In genomic region chr8:78509273-78510031, GRCm38 (mm10) we compare ENCODE assay signal across 7 mouse cellular contexts. TPM values are rescaled to one million over a fixed set of nuclear protein-coding genes. Genes with fewer than 3 reads are reported as not detected.
DNase-seq lines count a peak whose midpoint lies in the region; ATAC-seq lines count a peak whose summit lies in the region.

TSS of gene Slc10a7 (plus strand) at chr8:78509346.

- WGBS in intestine, embryonic 16.5 days = under 1% methylated on average over 51 of the region's 51 CpGs
- under 1% methylated on average over 51 of the region's 51 CpGs for WGBS in limb, embryonic 10.5 days
- under 1% methylated on average over 51 of the region's 51 CpGs for WGBS in midbrain, embryonic 12.5 days

- H3K4me1 ChIP-seq in intestine, embryonic 16.5 days (ENCODE audit: control insufficient read depth, insufficient read depth, low read length) = no peaks in the 10 kb centered on the region
- peaks cover 11% of the 10 kb centered on the region for H3K4me1 ChIP-seq in limb, embryonic 10.5 days
- H3K4me1 ChIP-seq in midbrain, embryonic 12.5 days = peaks cover 14% of the 10 kb centered on the region

- H3K27ac ChIP-seq in intestine, embryonic 16.5 days (ENCODE audit: low read length) = peak within 1 kb of the TSS; percentile 95
- H3K27ac ChIP-seq in limb, embryonic 10.5 days = peak within 1 kb of the TSS; percentile 100
- peak within 1 kb of the TSS; percentile 96 for H3K27ac ChIP-seq in midbrain, embryonic 12.5 days (replicated peaks)

- H3K9me3 ChIP-seq in intestine, embryonic 16.5 days (ENCODE audit: control insufficient read depth, low read length) = no peaks in the 10 kb centered on the region
- no peaks in the 10 kb centered on the region; the same call in 1 of the 2 replicates for H3K9me3 ChIP-seq in limb, embryonic 10.5 days (replicated peaks)
- H3K9me3 ChIP-seq in midbrain, embryonic 12.5 days = no peaks in the 10 kb centered on the region

- H3K4me2 ChIP-seq in intestine, embryonic 16.5 days (ENCODE audit: low read depth, low read length) = peak within 1 kb of the TSS; percentile 76
- peak within 1 kb of the TSS; percentile 89 for H3K4me2 ChIP-seq in midbrain, embryonic 12.5 days (replicated peaks)

- H3K4me3 ChIP-seq in intestine, embryonic 16.5 days (ENCODE audit: low read length) = peak within 1 kb of the TSS; percentile 94
- H3K4me3 ChIP-seq in limb, embryonic 10.5 days = peak within 1 kb of the TSS; percentile 86
- peak within 1 kb of the TSS; percentile 97 for H3K4me3 ChIP-seq in midbrain, embryonic 12.5 days

- DNase-seq in adrenal gland, adult 8-10 months = peak; percentile 74
- peak; percentile 90 for DNase-seq in embryo, embryonic 9.5 days (ENCODE audit: extremely low spot score)
- DNase-seq in gonadal fat pad, adult 2 months (ENCODE audit: low read depth) = peak; percentile 16
- DNase-seq in limb, embryonic 10.5 days (ENCODE audit: low spot score) = peak; percentile 92
- DNase-seq in skeletal muscle tissue, adult 2 months (ENCODE audit: low read depth, low spot score) = peak; percentile 63

- H3K36me3 ChIP-seq in intestine, embryonic 16.5 days (ENCODE audit: control insufficient read depth, insufficient read depth, low read length) = 0 out of 2 replicates have a peak, but pooled peaks cover 10% of the 10 kb centered on the region
- H3K36me3 ChIP-seq in limb, embryonic 10.5 days = peaks cover 31% of the 10 kb centered on the region
- H3K36me3 ChIP-seq in midbrain, embryonic 12.5 days = peaks cover 15% of the 10 kb centered on the region

- ATAC-seq in intestine, embryonic 16.5 days = peak; percentile 96
- ATAC-seq in midbrain, embryonic 12.5 days (ENCODE audit: low FRiP score, low read depth) = peak; percentile 95

- no peaks in the 10 kb centered on the region for H3K27me3 ChIP-seq in intestine, embryonic 16.5 days (replicated peaks; ENCODE audit: control insufficient read depth, insufficient read depth, low read length)
- no peaks in the 10 kb centered on the region for H3K27me3 ChIP-seq in limb, embryonic 10.5 days (ENCODE audit: low read depth, poor library complexity, severe bottlenecking)
- H3K27me3 ChIP-seq in midbrain, embryonic 12.5 days = no peaks in the 10 kb centered on the region

- peak within 1 kb of the TSS; percentile 99 for H3K9ac ChIP-seq in intestine, embryonic 16.5 days (ENCODE audit: low read depth, low read length)
- peak within 1 kb of the TSS; percentile 99 for H3K9ac ChIP-seq in midbrain, embryonic 12.5 days (replicated peaks)

RNA-seq across cellular contexts. Expression of gene Slc10a7, which starts in this region (rescaled TPM):
- total RNA-seq in adrenal gland, adult 8-10 months (2022) = 10 to 100 TPM; 14.7 to 22.9 (median 21.8) TPM
- polyA plus RNA-seq in gonadal fat pad, adult 2 months (2012; rRNA removed) = 14.5 and 18.5 TPM in 2 replicates
- polyA plus RNA-seq in intestine, embryonic 16.5 days (2015; fragmentation: Nextera tagmentation; extraction: Ambion mirVana) = 15.5 and 16.0 TPM in 2 replicates
- 9.5 and 10.7 TPM in 2 replicates for polyA plus RNA-seq in limb, embryonic 10.5 days (2016; fragmentation: Nextera tagmentation; extraction: Ambion mirVana)
- 13.8 and 15.9 TPM in 2 replicates for polyA plus RNA-seq in midbrain, embryonic 12.5 days (2016; fragmentation: Nextera tagmentation; extraction: Ambion mirVana)

Comparison
In these comparisons a context has a peak if more than half of its experiments do, and no peak if none do; other contexts are left out.
1. Peak in every context shown above with its lines: DNase-seq, ATAC-seq, H3K4me3 ChIP-seq and H3K27ac ChIP-seq.
2. DNase-seq: peak in every context shown above with its lines; median percentile 92 in limb, embryonic 10.5 days; 90 in embryo, embryonic 9.5 days; 74 in adrenal gland, adult 8-10 months; 63 in skeletal muscle tissue, adult 2 months; 16 in gonadal fat pad, adult 2 months.